Mouse (Mus musculus): ENCODE results near the gene Gm10203.

The Gm10203 gene

GRCm38 (mm10) chr6:149129870-149130269 is at the start of gene Gm10203:
TSS of gene Gm10203 (plus strand) at chr6:149130170.
- in situ Hi-C loops (cut with MboI, MseI) = loop anchor here (10.0 kb wide), 1 partner anchor 125 kb away; no protein-coding TSS in a partner anchor

DNA sequence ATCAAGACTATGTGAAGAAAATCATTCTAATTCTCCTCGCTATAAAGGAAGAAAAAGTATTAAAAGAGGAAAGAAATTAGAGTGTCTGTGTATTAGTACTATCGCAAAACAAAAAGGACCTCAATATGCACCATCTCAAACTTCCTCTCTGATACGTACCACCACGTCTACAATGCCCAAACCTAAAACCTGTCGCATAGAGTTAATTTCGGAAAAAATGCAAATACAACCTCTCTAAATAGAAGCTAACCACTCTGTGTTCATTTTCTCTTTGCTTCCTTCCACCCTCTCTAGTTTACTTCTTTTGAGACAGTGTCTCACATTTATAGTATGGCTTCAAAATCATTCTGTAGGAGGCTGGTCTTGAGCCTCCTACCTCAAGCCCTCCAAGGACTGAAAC is 37.6 kb upstream of the Gm10203 start:
- in situ Hi-C loops (cut with MboI, MseI) = no loop called here

GRCm38 (mm10) chr6:149093465-149093864 is 36.5 kb upstream of the Gm10203 start:
- in situ Hi-C loops (cut with MboI, MseI) = no loop called here

- in situ Hi-C loops (cut with MboI, MseI) = no loop called here
Observed at GRCm38 (mm10) chr6:149094555-149094954, 35.4 kb upstream of the Gm10203 start.

GRCm38 (mm10) chr6:149095389-149095788 is 34.6 kb upstream of the Gm10203 start:
- in situ Hi-C loops (cut with MboI, MseI) = no loop called here

- in situ Hi-C loops (cut with MboI, MseI) = no loop called here
Observed at GRCm38 (mm10) chr6:149096233-149096632, 33.7 kb upstream of the Gm10203 start.

- in situ Hi-C loops (cut with MboI, MseI) = no loop called here
Observed at GRCm38 (mm10) chr6:149097276-149097675, 32.7 kb upstream of the Gm10203 start.

- in situ Hi-C loops (cut with MboI, MseI) = no loop called here
Observed at GRCm38 (mm10) chr6:149098993-149099392, 31.0 kb upstream of the Gm10203 start.

DNA sequence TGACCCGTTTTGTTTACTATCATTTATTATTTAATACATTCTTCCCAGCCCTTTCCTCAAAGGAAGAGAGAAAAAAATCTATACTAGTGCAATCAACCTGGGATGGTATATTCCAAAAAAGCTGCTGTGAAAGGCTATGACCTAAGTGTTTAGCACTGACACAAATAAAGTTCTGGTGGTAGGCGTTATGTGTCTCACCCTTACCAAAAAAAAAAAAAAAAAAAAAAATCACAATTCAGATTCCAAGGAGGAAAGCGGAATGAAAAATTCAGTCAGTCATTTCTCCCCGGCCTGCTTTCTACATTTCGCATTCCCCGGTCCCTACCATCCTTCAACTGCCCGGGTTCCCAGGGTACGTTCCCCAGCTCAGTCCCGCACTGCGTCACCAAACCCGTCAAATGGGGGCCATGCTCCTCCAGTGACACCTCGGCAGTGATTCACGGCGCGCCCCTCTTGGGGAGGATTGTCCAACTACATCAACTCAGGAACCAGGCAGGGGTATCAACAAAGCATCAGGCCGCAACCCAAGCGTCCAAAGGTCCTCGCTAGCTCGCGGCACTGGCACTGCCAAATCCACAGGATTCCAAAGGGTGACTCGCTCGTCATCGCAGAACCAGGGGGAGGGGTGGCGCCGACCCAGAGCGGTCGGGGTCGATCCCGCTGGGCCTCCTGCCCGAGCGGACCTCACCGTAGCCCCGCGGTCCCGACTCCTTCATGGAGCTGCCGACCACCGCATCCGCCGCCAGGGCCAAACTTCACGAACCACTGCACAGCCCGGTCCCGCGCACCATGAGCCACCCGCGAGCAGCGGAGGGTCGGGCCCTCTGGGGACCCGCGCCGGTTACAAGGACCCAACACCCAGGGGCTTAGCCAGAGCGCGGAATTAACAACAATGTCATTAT is 29.5 kb upstream of the Gm10203 start:
- in situ Hi-C loops (cut with MboI, MseI) = no loop called here

- in situ Hi-C loops (cut with MboI, MseI) = no loop called here
Observed at GRCm38 (mm10) chr6:149101076-149101942, 28.7 kb upstream of the Gm10203 start, which contains the start of gene Dennd5b. TSS of gene Dennd5b (minus strand) at chr6:149101680.

DNA sequence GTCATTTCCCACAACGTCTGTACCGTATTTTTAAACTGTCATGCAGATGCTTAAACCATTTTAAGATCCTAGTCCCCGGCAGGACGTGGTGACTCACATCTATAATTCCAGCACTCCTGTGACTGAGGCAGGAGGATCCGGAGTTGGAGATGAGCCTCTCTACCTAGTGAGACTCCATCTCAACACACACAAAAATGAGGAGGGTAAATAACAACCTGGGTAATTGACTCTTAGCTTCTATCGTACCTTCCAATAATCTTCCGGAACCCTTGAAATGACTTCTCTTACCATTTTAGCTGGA is 28.1 kb upstream of the Gm10203 start:
- in situ Hi-C loops (cut with MboI, MseI) = no loop called here

- in situ Hi-C loops (cut with MboI, MseI) = no loop called here
Observed at GRCm38 (mm10) chr6:149103451-149103850, 26.5 kb upstream of the Gm10203 start.

DNA sequence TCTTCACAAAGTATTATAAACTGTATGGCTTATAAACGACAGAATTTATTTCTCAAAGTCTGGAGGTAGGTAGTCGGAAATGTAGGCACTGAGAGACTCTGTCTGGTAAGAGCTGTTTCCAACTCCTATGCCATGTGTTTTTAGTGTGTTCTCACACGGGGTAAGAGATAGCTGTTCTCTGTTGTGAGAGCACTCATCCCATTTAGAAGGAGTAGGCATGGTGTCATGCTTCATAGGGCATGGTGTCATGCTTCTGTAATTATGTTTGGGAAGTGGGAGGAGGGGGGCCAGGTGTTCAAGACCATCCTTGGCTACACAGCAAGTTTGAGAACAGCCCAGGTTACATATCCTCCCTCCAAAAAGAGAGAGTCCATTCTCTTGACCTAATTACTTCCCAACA is 22.4 kb upstream of the Gm10203 start:
- in situ Hi-C loops (cut with MboI, MseI) = loop anchor here (5.0 kb wide), 1 partner anchor 85 kb away; no protein-coding TSS in a partner anchor

GRCm38 (mm10) chr6:149108909-149109308 is 21.1 kb upstream of the Gm10203 start:
- in situ Hi-C loops (cut with MboI, MseI) = loop anchor here (5.0 kb wide), 1 partner anchor 87 kb away; no protein-coding TSS in a partner anchor

DNA sequence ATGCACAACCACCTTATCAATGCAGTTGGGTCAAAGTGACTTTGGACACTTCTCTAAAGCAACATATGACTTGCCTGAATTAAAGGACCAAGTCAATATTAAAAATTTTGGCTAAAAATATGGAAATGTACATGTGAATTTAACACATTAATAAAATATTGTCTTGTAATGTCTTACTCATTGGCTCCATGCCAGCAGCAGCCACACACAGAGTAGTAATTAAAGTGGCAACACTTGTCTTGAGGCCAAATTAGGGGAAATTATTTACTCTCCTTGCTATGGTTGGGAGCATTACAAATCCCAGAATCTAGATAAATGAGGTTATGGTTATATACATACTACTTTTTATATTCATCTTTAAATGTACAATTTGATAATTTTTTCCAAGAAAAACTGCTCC is 13.0 kb upstream of the Gm10203 start:
- in situ Hi-C loops (cut with MboI, MseI) = no loop called here

DNA sequence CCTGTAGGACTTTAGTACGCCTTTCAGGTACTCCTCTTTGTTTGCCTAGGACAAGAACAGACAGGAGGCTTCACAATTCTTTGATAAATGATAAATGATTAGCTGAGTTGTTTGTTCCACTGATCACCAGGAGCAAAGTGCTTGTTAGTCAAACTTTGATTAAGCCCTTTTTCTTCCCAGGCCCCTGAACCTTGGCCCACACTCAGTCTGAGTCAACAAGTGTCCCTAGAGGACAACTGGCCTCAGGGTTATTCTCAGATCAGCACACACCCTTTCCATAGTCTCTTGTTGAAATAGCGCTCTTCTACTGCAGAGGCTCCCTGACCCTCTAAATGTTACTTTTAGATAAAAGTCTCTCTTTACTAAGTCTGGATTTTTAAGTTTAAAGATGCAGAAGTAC is 11.0 kb upstream of the Gm10203 start:
- in situ Hi-C loops (cut with MboI, MseI) = no loop called here

GRCm38 (mm10) chr6:149119853-149120252 is 10.1 kb upstream of the Gm10203 start:
- in situ Hi-C loops (cut with MboI, MseI) = loop anchor here (10.0 kb wide), 1 partner anchor 115 kb away; no protein-coding TSS in a partner anchor

DNA sequence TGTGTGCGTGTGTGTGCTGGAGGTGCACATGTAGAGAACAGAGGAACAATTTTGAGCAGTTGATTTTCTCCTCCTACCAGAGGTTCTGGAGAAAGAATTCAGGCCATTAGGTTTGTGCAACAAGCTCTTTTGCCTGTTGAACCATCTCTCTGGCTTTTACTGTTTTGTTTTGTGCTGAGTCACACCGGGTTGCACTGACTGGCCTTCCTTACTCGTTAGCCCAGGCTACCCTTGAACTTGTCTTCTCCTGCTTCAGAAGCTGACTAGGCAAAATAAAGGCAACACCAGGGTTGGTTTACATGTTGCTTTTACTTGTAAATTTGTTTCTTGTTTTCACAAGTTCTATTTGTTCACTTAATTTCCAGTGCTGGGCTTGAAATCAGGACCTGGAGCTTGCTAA is 6.9 kb upstream of the Gm10203 start:
- in situ Hi-C loops (cut with MboI, MseI) = loop anchor here (10.0 kb wide), 1 partner anchor 118 kb away; no protein-coding TSS in a partner anchor

- in situ Hi-C loops (cut with MboI, MseI) = loop anchor here (10.0 kb wide), 1 partner anchor 122 kb away; no protein-coding TSS in a partner anchor
Observed at GRCm38 (mm10) chr6:149126675-149127074, 3.3 kb upstream of the Gm10203 start.

GRCm38 (mm10) chr6:149131111-149131510 is 1.1 kb downstream of the Gm10203 start:
- in situ Hi-C loops (cut with MboI, MseI) = no loop called here

DNA sequence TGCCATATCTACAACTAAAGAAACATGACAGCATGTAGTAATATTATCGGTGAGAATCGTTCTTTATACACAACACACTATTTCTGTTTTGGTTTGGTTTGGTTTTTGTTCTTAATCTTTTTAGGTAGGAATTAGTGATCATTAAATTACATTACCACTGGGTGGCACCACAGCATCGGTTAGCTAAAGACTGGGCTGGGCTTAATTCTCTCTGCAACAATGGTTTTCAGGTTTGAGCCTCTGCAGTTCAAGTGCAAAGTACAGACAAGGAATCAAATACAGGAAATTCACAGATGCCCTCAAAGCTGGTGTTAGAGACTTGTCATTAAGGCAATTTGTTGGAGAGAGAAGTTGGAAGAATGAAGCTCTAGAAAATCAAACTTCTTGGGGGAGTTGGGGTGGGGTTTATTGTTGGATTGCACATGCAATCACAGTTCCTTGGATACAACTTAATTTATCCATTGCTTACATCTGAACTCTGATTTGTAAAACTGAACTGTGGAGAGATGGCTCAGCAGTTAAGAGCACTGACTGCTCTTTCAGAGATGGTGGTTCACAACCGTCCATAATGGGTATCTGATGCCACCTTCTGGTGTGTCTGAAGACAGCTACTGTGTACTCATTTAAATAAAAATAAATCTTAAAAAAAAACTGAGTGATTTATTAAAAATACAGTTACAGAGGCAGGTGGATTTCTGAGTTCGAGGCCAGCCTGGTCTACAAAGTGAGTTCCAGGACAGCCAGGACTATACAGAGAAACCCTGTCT is 2.5 kb downstream of the Gm10203 start:
- in situ Hi-C loops (cut with MboI, MseI) = no loop called here
